Mouse (Mus musculus): ENCODE data around the gene Msmo1. TPM values are rescaled to one million over a fixed set of nuclear protein-coding genes. Genes with fewer than 3 reads are reported as not detected.
A peak's percentile ranks its signal among the peaks of the same experiment; 100 is the strongest.

Gene Msmo1
- 0.06 and 0.11 TPM in 2 replicates for polyA plus RNA-seq (2012)

- Histone ChIP-seq H3K4me1 (ENCODE audit: control insufficient read depth) (peaks cover 26% of the 10 kb centered on the region), H3K9me3 (ENCODE audit: control insufficient read depth, low read length) (no peaks in the 10 kb centered on the region), H3K36me3 (ENCODE audit: control insufficient read depth) (peaks cover 10% of the 10 kb centered on the region), H3K27me3 (ENCODE audit: control insufficient read depth) (no peaks in the 10 kb centered on the region), H3K4me3 (replicated peaks) (peak within 1 kb of the TSS; percentile 90)
- TF ChIP-seq GATA1 (IDR thresholded peaks at IDR 0.05; ENCODE audit: low read length) = no peak
- TF ChIP-seq TAL1 (IDR thresholded peaks at IDR 0.05; ENCODE audit: low read length) = no peak
Observed at GRCm38 (mm10) chr8:64733271-64733943, at the start of gene Msmo1. Msmo1 (minus strand) TSS chr8:64733792.

- H3K4me1 ChIP-seq (ENCODE audit: control insufficient read depth) = peaks cover 29% of the 10 kb centered on the region
- no peaks in the 10 kb centered on the region for H3K36me3 ChIP-seq (ENCODE audit: control insufficient read depth)
- no peaks in the 10 kb centered on the region for H3K27me3 ChIP-seq (ENCODE audit: control insufficient read depth)
- H3K4me3 ChIP-seq (replicated peaks) = no peak overlapping the region
- no peaks in the 10 kb centered on the region for H3K9me3 ChIP-seq (ENCODE audit: control insufficient read depth, low read length)
- TF ChIP-seq TAL1 (IDR thresholded peaks at IDR 0.05; ENCODE audit: low read length) = no peak
Observed at GRCm38 (mm10) chr8:64781947-64782346, 48.4 kb upstream of the Msmo1 start.

GRCm38 (mm10) chr8:64777925-64778324 is 44.3 kb upstream of the Msmo1 start:
- TF ChIP-seq TAL1 (IDR thresholded peaks at IDR 0.05; ENCODE audit: low read length) (no peak), GATA1 (IDR thresholded peaks at IDR 0.05; ENCODE audit: low read length) (no peak)
- no peaks in the 10 kb centered on the region for H3K9me3 ChIP-seq (ENCODE audit: control insufficient read depth, low read length)
- H3K4me1 ChIP-seq (ENCODE audit: control insufficient read depth) = peaks cover 13% of the 10 kb centered on the region
- no peak overlapping the region for H3K4me3 ChIP-seq (replicated peaks)
- no peaks in the 10 kb centered on the region for H3K36me3 ChIP-seq (ENCODE audit: control insufficient read depth)
- no peaks in the 10 kb centered on the region for H3K27me3 ChIP-seq (ENCODE audit: control insufficient read depth)

- Histone ChIP-seq H3K36me3 (ENCODE audit: control insufficient read depth) (no peaks in the 10 kb centered on the region), H3K27me3 (ENCODE audit: control insufficient read depth) (no peaks in the 10 kb centered on the region), H3K4me1 (ENCODE audit: control insufficient read depth) (no peaks in the 10 kb centered on the region), H3K4me3 (replicated peaks) (no peak overlapping the region), H3K9me3 (ENCODE audit: control insufficient read depth, low read length) (no peaks in the 10 kb centered on the region)
- TF ChIP-seq TAL1 (IDR thresholded peaks at IDR 0.05; ENCODE audit: low read length) = no peak
- TF ChIP-seq GATA1 (IDR thresholded peaks at IDR 0.05; ENCODE audit: low read length) = no peak
Observed at GRCm38 (mm10) chr8:64774136-64774535, 40.5 kb upstream of the Msmo1 start.

- no peaks in the 10 kb centered on the region for H3K36me3 ChIP-seq (ENCODE audit: control insufficient read depth)
- TF ChIP-seq GATA1 (IDR thresholded peaks at IDR 0.05; ENCODE audit: low read length) = no peak
- no peak for TF ChIP-seq TAL1 (IDR thresholded peaks at IDR 0.05; ENCODE audit: low read length)
- no peaks in the 10 kb centered on the region for H3K4me1 ChIP-seq (ENCODE audit: control insufficient read depth)
- H3K27me3 ChIP-seq (ENCODE audit: control insufficient read depth) = no peaks in the 10 kb centered on the region
- no peaks in the 10 kb centered on the region for H3K9me3 ChIP-seq (ENCODE audit: control insufficient read depth, low read length)
- no peak overlapping the region for H3K4me3 ChIP-seq (replicated peaks)
Observed at GRCm38 (mm10) chr8:64770814-64771213, 37.2 kb upstream of the Msmo1 start.

GRCm38 (mm10) chr8:64769586-64769985 is 36.0 kb upstream of the Msmo1 start:
- TF ChIP-seq GATA1 (IDR thresholded peaks at IDR 0.05; ENCODE audit: low read length) = no peak
- TF ChIP-seq TAL1 (IDR thresholded peaks at IDR 0.05; ENCODE audit: low read length) = no peak
- Histone ChIP-seq H3K4me3 (replicated peaks) (no peak overlapping the region), H3K4me1 (ENCODE audit: control insufficient read depth) (no peaks in the 10 kb centered on the region), H3K36me3 (ENCODE audit: control insufficient read depth) (no peaks in the 10 kb centered on the region), H3K27me3 (ENCODE audit: control insufficient read depth) (no peaks in the 10 kb centered on the region), H3K9me3 (ENCODE audit: control insufficient read depth, low read length) (no peaks in the 10 kb centered on the region)

GRCm38 (mm10) chr8:64768645-64769044 is 35.1 kb upstream of the Msmo1 start:
- Histone ChIP-seq H3K4me3 (replicated peaks) (no peak overlapping the region), H3K27me3 (ENCODE audit: control insufficient read depth) (no peaks in the 10 kb centered on the region), H3K4me1 (ENCODE audit: control insufficient read depth) (no peaks in the 10 kb centered on the region), H3K9me3 (ENCODE audit: control insufficient read depth, low read length) (no peaks in the 10 kb centered on the region), H3K36me3 (ENCODE audit: control insufficient read depth) (no peaks in the 10 kb centered on the region)
- TF ChIP-seq GATA1 (IDR thresholded peaks at IDR 0.05; ENCODE audit: low read length) (no peak), TAL1 (IDR thresholded peaks at IDR 0.05; ENCODE audit: low read length) (no peak)

GRCm38 (mm10) chr8:64767047-64767446 is 33.5 kb upstream of the Msmo1 start:
- no peaks in the 10 kb centered on the region for H3K36me3 ChIP-seq (ENCODE audit: control insufficient read depth)
- no peaks in the 10 kb centered on the region for H3K4me1 ChIP-seq (ENCODE audit: control insufficient read depth)
- H3K4me3 ChIP-seq (replicated peaks) = no peak overlapping the region
- TF ChIP-seq TAL1 (IDR thresholded peaks at IDR 0.05; ENCODE audit: low read length) (no peak), GATA1 (IDR thresholded peaks at IDR 0.05; ENCODE audit: low read length) (no peak)
- H3K9me3 ChIP-seq (ENCODE audit: control insufficient read depth, low read length) = no peaks in the 10 kb centered on the region
- H3K27me3 ChIP-seq (ENCODE audit: control insufficient read depth) = no peaks in the 10 kb centered on the region

- Histone ChIP-seq H3K36me3 (ENCODE audit: control insufficient read depth) (no peaks in the 10 kb centered on the region), H3K4me1 (ENCODE audit: control insufficient read depth) (no peaks in the 10 kb centered on the region), H3K9me3 (ENCODE audit: control insufficient read depth, low read length) (no peaks in the 10 kb centered on the region), H3K4me3 (replicated peaks) (no peak overlapping the region), H3K27me3 (ENCODE audit: control insufficient read depth) (no peaks in the 10 kb centered on the region)
- TF ChIP-seq TAL1 (IDR thresholded peaks at IDR 0.05; ENCODE audit: low read length) (no peak), GATA1 (IDR thresholded peaks at IDR 0.05; ENCODE audit: low read length) (no peak)
Observed at GRCm38 (mm10) chr8:64764075-64764474, 30.5 kb upstream of the Msmo1 start.

- TF ChIP-seq TAL1 (IDR thresholded peaks at IDR 0.05; ENCODE audit: low read length) (no peak), GATA1 (IDR thresholded peaks at IDR 0.05; ENCODE audit: low read length) (no peak)
- no peaks in the 10 kb centered on the region for H3K36me3 ChIP-seq (ENCODE audit: control insufficient read depth)
- no peaks in the 10 kb centered on the region for H3K27me3 ChIP-seq (ENCODE audit: control insufficient read depth)
- no peak overlapping the region for H3K4me3 ChIP-seq (replicated peaks)
- H3K4me1 ChIP-seq (ENCODE audit: control insufficient read depth) = no peaks in the 10 kb centered on the region
- H3K9me3 ChIP-seq (ENCODE audit: control insufficient read depth, low read length) = no peaks in the 10 kb centered on the region
Observed at GRCm38 (mm10) chr8:64762751-64763150, 29.2 kb upstream of the Msmo1 start.

Data from erythroblast, embryonic 14.5 days (primary cell).